Mouse (Mus musculus) thymus, adult 18-20 months (tissue): ENCODE data around the gene Olfr560.

Source experiments
- DNase-seq, 2 experiments: peaks; one replicate each; pipeline ENCODE4 v3.0.0; 2022; ENCODE audit warnings: mixed read lengths in 2 of 2

Olfr560 gene

DNA sequence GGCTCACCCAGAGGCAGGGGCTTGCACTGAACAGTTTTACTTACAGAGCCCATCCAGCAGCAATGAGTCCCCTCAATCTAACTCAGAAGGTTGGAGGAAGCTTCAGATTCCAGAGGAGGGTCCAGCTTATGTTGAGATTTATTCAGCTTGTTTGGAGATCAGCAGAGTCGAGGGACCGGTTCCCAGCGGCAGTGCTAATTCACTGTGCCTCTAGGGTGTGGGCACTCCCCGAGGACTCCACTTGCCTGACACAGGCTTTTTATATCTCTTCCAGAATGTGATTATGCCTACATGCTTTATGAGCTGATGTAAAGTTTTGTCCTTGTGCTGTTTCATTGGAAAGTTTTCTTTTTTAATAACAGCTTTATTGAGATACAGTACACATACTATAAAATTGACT lies at the start of gene Olfr560, which contains the start of gene Olfr78:
TSS of gene Olfr560 (minus strand) at position 101 of the 400 bp plus-strand sequence.
TSS of gene Olfr78 (minus strand) at position 206 of the 400 bp plus-strand sequence.
- DNase-seq, result no peak

DNA sequence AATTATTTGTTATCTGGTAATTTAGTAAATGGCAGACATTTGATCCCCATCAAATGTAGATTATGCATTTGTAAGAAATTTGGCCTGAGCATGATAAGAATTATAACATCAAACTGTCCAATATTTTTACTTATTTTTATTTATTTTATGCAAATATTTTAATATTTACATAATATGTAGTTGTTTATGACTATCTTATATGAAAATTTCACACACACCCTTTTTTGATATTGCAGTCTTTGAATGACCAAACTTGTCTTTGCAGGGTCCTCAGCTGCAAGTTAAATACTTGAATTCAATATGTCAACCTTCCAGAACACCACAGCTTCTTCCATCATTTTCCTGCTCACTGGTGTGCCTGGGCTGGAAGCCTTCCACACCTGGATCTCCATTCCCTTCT lies 44.0 kb upstream of the Olfr560 start, which contains the start of gene Olfr564:
TSS of gene Olfr564 (plus strand) at position 301 of the 400 bp plus-strand sequence.
- no peak for DNase-seq

DNA sequence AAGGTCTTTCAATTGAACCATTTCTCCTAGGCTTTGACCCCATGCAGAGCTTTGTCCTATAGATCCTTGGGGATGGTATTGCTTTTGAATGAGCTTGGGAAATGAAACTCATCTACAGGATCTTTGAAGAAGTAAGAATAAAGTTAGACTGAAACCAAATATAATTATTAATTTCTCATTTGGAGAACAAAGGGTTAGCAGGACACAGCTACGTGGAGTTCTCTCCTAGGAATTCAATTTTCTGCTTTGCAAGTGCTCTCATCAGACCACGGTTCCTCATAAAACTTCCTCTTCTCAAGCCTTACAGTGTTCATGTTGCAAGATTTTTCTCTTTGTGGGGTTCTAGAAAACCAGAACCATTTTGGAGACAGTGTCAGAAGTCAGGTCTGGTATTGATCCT lies 11.8 kb upstream of the Olfr560 start, which contains the start of gene Olfr561:
TSS of gene Olfr561 (plus strand) at position 301 of the 400 bp plus-strand sequence.
- DNase-seq, result no peak

DNA sequence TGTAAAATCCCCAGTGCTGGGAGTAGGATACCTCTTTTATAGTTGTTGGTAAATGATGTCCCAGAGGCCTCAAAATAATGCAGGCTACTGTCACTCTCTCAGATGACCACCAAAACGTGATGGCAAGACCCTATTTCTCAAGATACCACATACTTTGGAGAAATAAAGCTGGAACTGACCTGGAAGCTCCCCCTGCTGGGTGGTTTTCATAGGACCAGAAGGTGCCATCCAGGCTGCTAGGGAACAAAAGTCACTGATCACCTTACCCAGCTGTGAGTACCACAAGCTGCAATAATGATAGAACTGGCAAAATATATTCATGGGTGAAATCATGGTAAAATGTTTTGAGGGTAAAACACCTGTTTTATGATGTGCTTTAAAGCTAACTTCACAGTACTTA lies 7.1 kb downstream of the Olfr560 start:
- no peak for DNase-seq

DNA sequence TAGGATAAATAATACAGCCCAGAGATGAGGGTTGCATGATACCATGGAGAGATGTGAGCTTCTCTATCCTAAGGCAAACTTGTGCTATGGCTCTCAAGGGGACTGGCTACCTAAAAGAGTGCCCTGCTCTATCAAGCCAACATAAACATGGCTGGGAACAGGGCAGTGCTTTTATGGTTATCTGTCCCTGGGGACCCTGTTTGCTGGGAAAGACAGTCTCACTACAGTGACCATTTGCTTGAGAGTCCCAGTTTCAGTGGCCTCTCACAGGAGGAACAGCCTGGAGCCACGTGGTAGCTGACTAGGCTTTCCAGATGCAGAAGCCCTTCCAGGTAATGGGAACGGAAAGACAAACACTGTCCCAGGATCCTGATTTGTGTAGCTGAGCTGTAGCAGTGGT lies 21.5 kb downstream of the Olfr560 start:
- no peak for DNase-seq

DNA sequence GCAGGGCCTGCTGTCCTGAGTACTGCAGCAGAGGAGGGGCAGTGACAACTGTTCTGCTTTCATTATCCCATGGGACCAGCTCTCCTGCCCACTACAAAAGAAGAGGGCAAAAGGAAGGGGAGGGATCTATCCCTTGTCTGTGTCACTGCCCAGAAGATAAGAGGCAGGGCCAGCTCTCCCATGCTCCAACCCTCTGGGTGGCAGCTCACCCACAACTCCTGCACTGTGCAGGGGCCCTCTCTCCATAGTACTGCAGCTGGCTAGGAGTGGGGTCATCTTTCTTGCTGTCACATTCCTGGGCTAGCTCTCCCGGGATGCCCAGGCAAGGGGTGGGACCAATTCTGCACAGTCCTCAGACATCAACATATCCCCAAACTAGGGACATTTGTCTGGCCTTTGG lies 25.4 kb downstream of the Olfr560 start:
- DNase-seq, result no peak

DNA sequence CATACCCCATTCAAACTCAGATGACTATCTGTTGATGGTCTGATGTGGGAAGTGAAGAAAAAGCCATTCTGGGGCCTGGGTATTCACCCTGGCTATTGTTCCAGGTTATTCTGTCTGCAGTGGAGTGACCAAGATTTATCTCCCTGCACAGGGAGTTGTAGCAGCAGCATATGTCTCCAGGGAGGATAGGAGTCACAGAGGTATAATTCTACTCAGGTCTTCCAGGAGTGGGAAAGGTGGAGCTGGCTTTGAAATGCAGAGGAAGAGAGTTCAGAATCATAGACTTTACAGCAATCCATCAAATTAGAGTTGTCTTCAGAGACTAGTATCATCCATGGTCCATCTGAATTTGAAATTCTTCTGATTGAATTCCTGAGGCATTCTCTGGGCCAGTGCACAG lies 31.8 kb downstream of the Olfr560 start, which contains the start of gene Olfr559:
TSS of gene Olfr559 (minus strand) at position 101 of the 400 bp plus-strand sequence.
- no peak for DNase-seq

DNA sequence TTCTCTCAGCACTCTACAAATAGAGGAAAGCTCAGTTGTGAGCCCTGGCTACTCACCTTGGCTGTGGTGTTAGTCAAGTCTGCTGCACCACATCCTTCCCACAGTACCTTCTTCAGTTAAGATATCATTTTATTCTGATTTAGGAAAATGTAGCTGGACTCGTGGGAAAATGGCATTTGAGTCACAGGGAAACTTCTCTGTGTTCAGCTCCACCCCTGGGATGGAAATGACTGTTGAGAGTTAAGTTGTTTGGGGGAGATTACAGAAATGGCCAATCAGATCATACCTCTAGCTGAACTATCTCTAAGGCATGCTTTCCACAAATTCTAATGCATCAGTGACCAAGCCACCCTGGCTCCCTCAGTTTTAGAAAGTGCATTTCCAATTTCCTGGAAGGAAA lies 40.2 kb downstream of the Olfr560 start, which contains the start of gene Olfr33:
TSS of gene Olfr33 (minus strand) at position 101 of the 400 bp plus-strand sequence.
- no peak for DNase-seq

DNA sequence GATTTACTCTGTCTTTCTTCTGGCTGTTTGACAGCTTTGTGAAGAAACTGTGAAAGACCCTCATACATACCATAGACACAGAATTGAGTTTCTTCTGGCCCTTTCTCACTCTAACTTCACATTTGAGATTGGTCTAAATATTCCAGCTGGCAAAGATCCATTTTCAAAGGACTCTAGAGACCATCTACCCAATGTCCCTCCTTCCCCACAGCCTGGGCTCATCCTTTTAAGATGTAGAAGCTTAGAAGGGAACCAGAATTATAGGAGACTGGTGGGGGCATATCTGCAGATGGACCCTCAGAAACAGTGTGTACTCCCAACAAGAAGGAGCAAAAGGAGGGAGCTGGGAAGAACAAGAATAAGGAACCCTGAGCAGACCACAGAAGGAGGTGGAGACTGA lies 57.3 kb downstream of the Olfr560 start, which contains the start of gene Olfr558:
TSS of gene Olfr558 (plus strand) at position 301 of the 400 bp plus-strand sequence.
- no peak for DNase-seq
